ENCODE assay signal across 8 mouse cellular contexts in genomic region chr7:25333596-25334307, GRCm38 (mm10). TPM values are rescaled to one million over a fixed set of nuclear protein-coding genes. Genes with fewer than 3 reads are reported as not detected.
A peak's percentile ranks its signal among the peaks of the same experiment; 100 is the strongest.
DNase-seq lines count a peak whose midpoint lies in the region; ATAC-seq and TF ChIP-seq lines count a peak whose summit lies in the region.

No protein-coding gene starts in this region.

- peak; percentile 92 for TF ChIP-seq CTCF in bone marrow, adult 2 months (IDR thresholded peaks at IDR 0.05; ENCODE audit: control insufficient read depth, insufficient read depth, low read length)
- TF ChIP-seq CTCF in kidney, postnatal 0 days (IDR thresholded peaks at IDR 0.05; ENCODE audit: low read depth), result peak; percentile 87
- TF ChIP-seq CTCF in testis, adult 2 months (IDR thresholded peaks at IDR 0.05; ENCODE audit: control insufficient read depth, insufficient read depth, insufficient replicate concordance, low read depth, low read length), result peak; percentile 80; the same call in 1 of the 2 replicates

- H3K4me3 ChIP-seq in bone marrow, adult 2 months (replicated peaks; ENCODE audit: control insufficient read depth, low read depth, low read length), result no peak overlapping the region
- no peak overlapping the region for H3K4me3 ChIP-seq in heart, embryonic 13.5 days
- H3K4me3 ChIP-seq in kidney, postnatal 0 days (replicated peaks; ENCODE audit: low read depth, low read length), result no peak overlapping the region
- H3K4me3 ChIP-seq in liver, embryonic 12.5 days, result no peak overlapping the region
- no peak overlapping the region for H3K4me3 ChIP-seq in testis, adult 2 months (ENCODE audit: control insufficient read depth, low read depth, low read length)

- no peak overlapping the region for H3K27ac ChIP-seq in bone marrow, adult 2 months (ENCODE audit: control insufficient read depth, insufficient read depth, low read depth, low read length, poor library complexity)
- H3K27ac ChIP-seq in heart, embryonic 13.5 days (replicated peaks), result no peak overlapping the region
- no peak overlapping the region for H3K27ac ChIP-seq in kidney, postnatal 0 days
- no peak overlapping the region for H3K27ac ChIP-seq in liver, embryonic 12.5 days
- no peak overlapping the region for H3K27ac ChIP-seq in testis, adult 2 months (ENCODE audit: control insufficient read depth, insufficient read depth, low read depth, low read length)

- peak; percentile 60 to 67 for DNase-seq in CD8-positive naive resting alpha-beta T cell, adult 2 months (ENCODE audit: low read depth in 2 of 2, low spot score in 2 of 2)
- peak; percentile 94 for DNase-seq in kidney, postnatal 0 days (ENCODE audit: low spot score)
- DNase-seq in natural killer cell, adult 2 months (ENCODE audit: low spot score in 2 of 2), result peak; percentile 38 to 72

- H3K27me3 ChIP-seq in heart, embryonic 13.5 days (replicated peaks), result no peaks in the 10 kb centered on the region
- H3K27me3 ChIP-seq in kidney, postnatal 0 days (ENCODE audit: insufficient read depth, low read length), result no peaks in the 10 kb centered on the region
- no peaks in the 10 kb centered on the region for H3K27me3 ChIP-seq in liver, embryonic 12.5 days (replicated peaks)
- no peaks in the 10 kb centered on the region for H3K27me3 ChIP-seq in testis, adult 2 months (ENCODE audit: control insufficient read depth, insufficient read depth, low read length)

- WGBS in bone marrow, adult 2 months, result 47% methylated on average over 16 of the region's 16 CpGs
- WGBS in heart, embryonic 13.5 days, result 39% methylated on average over 16 of the region's 16 CpGs
- 37% methylated on average over 16 of the region's 16 CpGs for WGBS in kidney, postnatal 0 days
- WGBS in liver, embryonic 12.5 days (ENCODE audit: insufficient replicate concordance), result 45% methylated on average over 16 of the region's 16 CpGs

- H3K4me2 ChIP-seq in heart, embryonic 13.5 days, result no peak overlapping the region
- H3K4me2 ChIP-seq in kidney, postnatal 0 days (ENCODE audit: low read length), result no peak overlapping the region
- H3K4me2 ChIP-seq in liver, embryonic 12.5 days, result no peak overlapping the region

- H3K9me3 ChIP-seq in heart, embryonic 13.5 days, result no peaks in the 10 kb centered on the region
- no peaks in the 10 kb centered on the region for H3K9me3 ChIP-seq in kidney, postnatal 0 days (replicated peaks; ENCODE audit: low read length)
- no peaks in the 10 kb centered on the region for H3K9me3 ChIP-seq in liver, embryonic 12.5 days (replicated peaks)

- no peak for TF ChIP-seq POLR2A in bone marrow, adult 2 months (IDR thresholded peaks at IDR 0.05; ENCODE audit: borderline replicate concordance, control insufficient read depth, low read depth, low read length)
- TF ChIP-seq POLR2A in testis, adult 2 months (IDR thresholded peaks at IDR 0.05; ENCODE audit: control insufficient read depth, low read depth, low read length), result no peak

- H3K4me1 ChIP-seq in bone marrow, adult 2 months (ENCODE audit: control insufficient read depth, insufficient read depth, low read length), result no peaks in the 10 kb centered on the region
- H3K4me1 ChIP-seq in heart, embryonic 13.5 days, result no peaks in the 10 kb centered on the region; the same call in 1 of the 2 replicates
- H3K4me1 ChIP-seq in kidney, postnatal 0 days (replicated peaks; ENCODE audit: insufficient read depth, low read length), result no peaks in the 10 kb centered on the region
- H3K4me1 ChIP-seq in liver, embryonic 12.5 days, result no peaks in the 10 kb centered on the region
- peaks cover 4% of the 10 kb centered on the region for H3K4me1 ChIP-seq in testis, adult 2 months (ENCODE audit: control insufficient read depth, insufficient read depth, low read length)

- peak; percentile 72 for ATAC-seq in erythroid progenitor cell, adult 5-6 weeks (replicated peaks; ENCODE audit: low FRiP score, poor library complexity, severe bottlenecking)
- ATAC-seq in heart, embryonic 13.5 days (ENCODE audit: extremely low read depth, insufficient number of reproducible peaks, low FRiP score, low TSS enrichment), result 0 out of 2 replicates have a peak, but pooled peaks have one; percentile 16
- peak; percentile 69 for ATAC-seq in kidney, postnatal 0 days (replicated peaks; ENCODE audit: low FRiP score, low read depth)
- peak; percentile 70 for ATAC-seq in liver, embryonic 12.5 days

- H3K36me3 ChIP-seq in heart, embryonic 13.5 days, result peaks cover 64% of the 10 kb centered on the region
- H3K36me3 ChIP-seq in kidney, postnatal 0 days (ENCODE audit: insufficient read depth, low read length), result peaks cover 32% of the 10 kb centered on the region
- 0 out of 2 replicates have a peak, but pooled peaks cover 4% of the 10 kb centered on the region for H3K36me3 ChIP-seq in liver, embryonic 12.5 days
- H3K36me3 ChIP-seq in testis, adult 2 months (ENCODE audit: control insufficient read depth, insufficient read depth, low read length), result no peaks in the 10 kb centered on the region

- no peak overlapping the region for H3K9ac ChIP-seq in heart, embryonic 13.5 days
- H3K9ac ChIP-seq in kidney, postnatal 0 days (ENCODE audit: low read depth, low read length), result no peak overlapping the region
- H3K9ac ChIP-seq in liver, embryonic 12.5 days, result no peak overlapping the region

RNA-seq across cellular contexts. Expression of gene Megf8, which starts 16.8 kb away (rescaled TPM):
- polyA plus RNA-seq in bone marrow, adult 2 months (2011; ENCODE audit: insufficient read depth, insufficient read length, low replicate concordance, missing spikeins), result 3.0 and 5.7 TPM in 2 replicates
- total RNA-seq in erythroid progenitor cell, adult 5-6 weeks (2015; ENCODE audit: low replicate concordance), result 0.42 TPM in 1 of 2 replicates, not detected in the other
- 0.64 TPM in 1 of 2 replicates, not detected in the other for total RNA-seq in erythroid progenitor cell, adult 5-6 weeks (2017; ENCODE audit: low replicate concordance)
- 7.0 and 7.5 TPM in 2 replicates for polyA plus RNA-seq in heart, embryonic 13.5 days (2015; fragmentation: Nextera tagmentation; extraction: Ambion mirVana)
- polyA plus RNA-seq in kidney, postnatal 0 days (2015; fragmentation: Nextera tagmentation; extraction: Ambion mirVana), result 8.1 and 9.6 TPM in 2 replicates
- polyA plus RNA-seq in liver, embryonic 12.5 days (2016; fragmentation: Nextera tagmentation; extraction: Ambion mirVana), result 2.6 TPM in 2 replicates
- 13.0 and 17.0 TPM in 2 replicates for polyA plus RNA-seq in testis, adult 2 months (2012; rRNA removed)

RNA-seq across cellular contexts. Expression of gene Tmem145, which starts 27.8 kb away (rescaled TPM):
- not detected in 2 replicates for polyA plus RNA-seq in bone marrow, adult 2 months (2011; ENCODE audit: insufficient read depth, insufficient read length, low replicate concordance, missing spikeins)
- not detected in 2 replicates for total RNA-seq in erythroid progenitor cell, adult 5-6 weeks (2015; ENCODE audit: low replicate concordance)
- not detected in 2 replicates for total RNA-seq in erythroid progenitor cell, adult 5-6 weeks (2017; ENCODE audit: low replicate concordance)
- 0.11 and 0.34 TPM in 2 replicates for polyA plus RNA-seq in heart, embryonic 13.5 days (2015; fragmentation: Nextera tagmentation; extraction: Ambion mirVana)
- polyA plus RNA-seq in kidney, postnatal 0 days (2015; fragmentation: Nextera tagmentation; extraction: Ambion mirVana), result 0.23 and 0.50 TPM in 2 replicates
- polyA plus RNA-seq in liver, embryonic 12.5 days (2016; fragmentation: Nextera tagmentation; extraction: Ambion mirVana), result 0.14 TPM in 2 replicates
- 1.3 TPM in 2 replicates for polyA plus RNA-seq in testis, adult 2 months (2012; rRNA removed)

RNA-seq across cellular contexts. Expression of gene Prr19, which starts 32.5 kb away (rescaled TPM):
- not detected in 2 replicates for polyA plus RNA-seq in bone marrow, adult 2 months (2011; ENCODE audit: insufficient read depth, insufficient read length, low replicate concordance, missing spikeins)
- total RNA-seq in erythroid progenitor cell, adult 5-6 weeks (2015; ENCODE audit: low replicate concordance), result not detected in 2 replicates
- total RNA-seq in erythroid progenitor cell, adult 5-6 weeks (2017; ENCODE audit: low replicate concordance), result not detected in 2 replicates
- 0.23 and 0.39 TPM in 2 replicates for polyA plus RNA-seq in heart, embryonic 13.5 days (2015; fragmentation: Nextera tagmentation; extraction: Ambion mirVana)
- 0.21 and 0.26 TPM in 2 replicates for polyA plus RNA-seq in kidney, postnatal 0 days (2015; fragmentation: Nextera tagmentation; extraction: Ambion mirVana)
- polyA plus RNA-seq in liver, embryonic 12.5 days (2016; fragmentation: Nextera tagmentation; extraction: Ambion mirVana), result 0.10 and 0.14 TPM in 2 replicates
- 83.0 and 90.6 TPM in 2 replicates for polyA plus RNA-seq in testis, adult 2 months (2012; rRNA removed)

RNA-seq across cellular contexts. Expression of gene Cnfn, which starts 35.8 kb away (rescaled TPM):
- not detected in 2 replicates for polyA plus RNA-seq in bone marrow, adult 2 months (2011; ENCODE audit: insufficient read depth, insufficient read length, low replicate concordance, missing spikeins)
- not detected in 2 replicates for total RNA-seq in erythroid progenitor cell, adult 5-6 weeks (2015; ENCODE audit: low replicate concordance)
- total RNA-seq in erythroid progenitor cell, adult 5-6 weeks (2017; ENCODE audit: low replicate concordance), result not detected in 2 replicates
- polyA plus RNA-seq in heart, embryonic 13.5 days (2015; fragmentation: Nextera tagmentation; extraction: Ambion mirVana), result not detected in 2 replicates
- polyA plus RNA-seq in kidney, postnatal 0 days (2015; fragmentation: Nextera tagmentation; extraction: Ambion mirVana), result not detected in 2 replicates
- not detected in 2 replicates for polyA plus RNA-seq in liver, embryonic 12.5 days (2016; fragmentation: Nextera tagmentation; extraction: Ambion mirVana)
- polyA plus RNA-seq in testis, adult 2 months (2012; rRNA removed), result 0.26 TPM in 1 of 2 replicates, not detected in the other

RNA-seq across cellular contexts. Expression of gene Pafah1b3, which starts 36.0 kb away (rescaled TPM):
- 31.5 and 46.4 TPM in 2 replicates for polyA plus RNA-seq in bone marrow, adult 2 months (2011; ENCODE audit: insufficient read depth, insufficient read length, low replicate concordance, missing spikeins)
- 20.2 and 26.8 TPM in 2 replicates for total RNA-seq in erythroid progenitor cell, adult 5-6 weeks (2015; ENCODE audit: low replicate concordance)
- total RNA-seq in erythroid progenitor cell, adult 5-6 weeks (2017; ENCODE audit: low replicate concordance), result 8.9 and 17.3 TPM in 2 replicates
- polyA plus RNA-seq in heart, embryonic 13.5 days (2015; fragmentation: Nextera tagmentation; extraction: Ambion mirVana), result 145 and 154 TPM in 2 replicates
- polyA plus RNA-seq in kidney, postnatal 0 days (2015; fragmentation: Nextera tagmentation; extraction: Ambion mirVana), result 144 and 152 TPM in 2 replicates
- 44.1 and 51.0 TPM in 2 replicates for polyA plus RNA-seq in liver, embryonic 12.5 days (2016; fragmentation: Nextera tagmentation; extraction: Ambion mirVana)
- 37.1 and 44.4 TPM in 2 replicates for polyA plus RNA-seq in testis, adult 2 months (2012; rRNA removed)

Comparison
In these comparisons a context has a peak if more than half of its experiments do, and no peak if none do; other contexts are left out.
1. ATAC-seq: peak in every context shown above with its lines; median percentile 72 in erythroid progenitor cell, adult 5-6 weeks; 70 in liver, embryonic 12.5 days; 69 in kidney, postnatal 0 days; 16 in heart, embryonic 13.5 days.
2. RNA of gene Prr19, which starts 32.5 kb away (polyA plus RNA-seq): 83.0 to 90.6 TPM in testis, adult 2 months; 0.23 to 0.39 TPM in heart, embryonic 13.5 days, 0.21 to 0.26 TPM in kidney, postnatal 0 days, 0.10 to 0.14 TPM in liver, embryonic 12.5 days and not detected in bone marrow, adult 2 months; every median in the first group is over 10 times any median in the second.
3. Peak in every context shown above with its lines, with median percentiles within 50 percentile points of each other: DNase-seq and CTCF ChIP-seq.